Mouse (Mus musculus): Measurements from ENCODE around the gene 2610042L04Rik. TPM values are rescaled to one million over a fixed set of nuclear protein-coding genes. Genes with fewer than 3 reads are reported as not detected.

Gene 2610042L04Rik
- not detected for polyA plus RNA-seq (2014; fragmentation: Illumina TruSeq; extraction: RNeasy Lipid Tissue Mini Kit (QIAGEN cat#74804))

DNA sequence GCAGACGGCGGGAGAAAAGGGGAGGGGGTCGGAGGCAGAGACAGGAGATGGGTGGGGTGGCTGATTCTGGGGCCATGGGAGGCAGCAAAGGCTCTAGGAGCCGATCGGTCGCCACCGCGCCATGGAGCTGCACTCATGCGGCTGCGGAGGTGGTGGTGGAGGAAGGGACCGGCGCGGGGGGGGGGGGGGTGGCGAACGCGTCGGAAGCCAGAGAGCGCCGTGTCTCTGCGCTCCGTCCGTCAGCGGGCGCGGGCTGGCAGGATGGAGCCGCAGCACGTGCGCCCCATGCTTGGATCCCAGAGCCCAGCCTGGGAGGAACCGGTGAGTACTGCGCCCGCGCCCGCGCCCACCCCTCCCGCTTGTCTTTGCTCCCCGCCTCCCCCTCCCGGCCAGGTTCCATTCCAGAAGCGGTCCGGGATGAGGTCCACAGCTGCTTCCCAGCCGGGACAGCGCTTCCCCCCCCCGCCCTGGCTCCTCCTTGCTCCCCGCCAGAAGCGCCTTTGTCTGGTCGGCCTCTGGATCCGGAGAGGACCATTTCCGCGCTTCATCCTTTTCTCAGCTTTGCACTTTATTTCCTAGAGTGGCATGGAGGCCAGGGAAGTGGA lies at the start of gene 2610042L04Rik:
2610042L04Rik (plus strand) TSS at position 288 of the 605 bp plus-strand sequence.

DNA sequence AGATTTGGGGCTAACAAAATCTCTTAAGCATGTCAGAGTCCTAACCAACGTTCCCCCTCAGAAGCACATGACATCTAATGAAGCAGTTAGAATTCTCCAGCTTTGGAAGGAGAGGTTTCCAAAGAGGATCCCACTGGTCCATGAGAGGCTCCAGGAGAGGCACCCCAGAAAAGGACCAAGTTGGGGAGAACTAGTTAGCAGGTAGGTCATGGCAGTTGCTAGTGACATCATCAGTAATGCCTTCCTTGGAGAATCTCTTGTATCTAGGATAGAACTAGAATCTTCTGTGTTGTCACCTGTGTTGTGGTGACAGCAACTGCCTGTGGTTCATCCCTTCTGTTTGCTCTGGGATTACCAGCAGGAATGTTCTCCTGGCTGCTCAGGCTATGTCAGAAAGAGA lies 17.6 kb upstream of the 2610042L04Rik start, which contains the start of gene Gm3149:
Gm3149 (plus strand) TSS at position 301 of the 400 bp plus-strand sequence.

GRCm38 (mm10) chr14:4397226-4397625 lies 62.7 kb downstream of the 2610042L04Rik start, which contains the start of gene Gm3159:
TSS of gene Gm3159 (plus strand) at chr14:4397526.

Other genes starting within 250 kb of the 2610042L04Rik start
- not detected for gene Gm8108, start 224.2 kb upstream of the 2610042L04Rik start, polyA plus RNA-seq (2014; fragmentation: Illumina TruSeq; extraction: RNeasy Lipid Tissue Mini Kit (QIAGEN cat#74804))
- not detected for gene Gm3127, start 169.7 kb upstream of the 2610042L04Rik start, polyA plus RNA-seq (2014; fragmentation: Illumina TruSeq; extraction: RNeasy Lipid Tissue Mini Kit (QIAGEN cat#74804))
- not detected for gene Gm2974, start 152.2 kb upstream of the 2610042L04Rik start, polyA plus RNA-seq (2014; fragmentation: Illumina TruSeq; extraction: RNeasy Lipid Tissue Mini Kit (QIAGEN cat#74804))
- not detected for gene Gm3138, start 85.1 kb upstream of the 2610042L04Rik start, polyA plus RNA-seq (2014; fragmentation: Illumina TruSeq; extraction: RNeasy Lipid Tissue Mini Kit (QIAGEN cat#74804))
- gene Gm3149, start 17.5 kb upstream of the 2610042L04Rik start, polyA plus RNA-seq (2014; fragmentation: Illumina TruSeq; extraction: RNeasy Lipid Tissue Mini Kit (QIAGEN cat#74804)), result not detected
- gene Gm3159, start 62.8 kb downstream of the 2610042L04Rik start, polyA plus RNA-seq (2014; fragmentation: Illumina TruSeq; extraction: RNeasy Lipid Tissue Mini Kit (QIAGEN cat#74804)), result not detected
- gene Gm3164, start 80.7 kb downstream of the 2610042L04Rik start, polyA plus RNA-seq (2014; fragmentation: Illumina TruSeq; extraction: RNeasy Lipid Tissue Mini Kit (QIAGEN cat#74804)), result not detected
- not detected for gene Gm3173, start 96.2 kb downstream of the 2610042L04Rik start, polyA plus RNA-seq (2014; fragmentation: Illumina TruSeq; extraction: RNeasy Lipid Tissue Mini Kit (QIAGEN cat#74804))
- not detected for gene Gm3182, start 147.0 kb downstream of the 2610042L04Rik start, polyA plus RNA-seq (2014; fragmentation: Illumina TruSeq; extraction: RNeasy Lipid Tissue Mini Kit (QIAGEN cat#74804))
- gene Gm3047, start 220.6 kb downstream of the 2610042L04Rik start, polyA plus RNA-seq (2014; fragmentation: Illumina TruSeq; extraction: RNeasy Lipid Tissue Mini Kit (QIAGEN cat#74804)), result not detected